Mouse (Mus musculus) heart, postnatal 0 days (tissue): ENCODE results near the gene Mecom. TPM values are rescaled to one million over a fixed set of nuclear protein-coding genes. Genes with fewer than 3 reads are reported as not detected.
"Not testable (repeated sequence)": the region's sequence is repeated elsewhere in the genome, so short reads cannot be mapped to it uniquely, and the experiment has no call there.

ENCODE experiments used
- ATAC-seq: fragments of 200-750 bp; cut with Nextera tagmentation; 2 replicates; pipeline ENCODE4 v1.8.0; 2017; ENCODE audit warnings: low read depth, moderate number of reproducible peaks, moderate library complexity; ENCODE audit not compliant: insufficient read depth
- DNase-seq: peaks from one replicate; pipeline ENCODE4 v3.0.0-alpha.2; 2016; ENCODE audit warnings: low spot score
- H3K27ac ChIP-seq: fragments of 300-500 bp; sonication (generic); 2 replicates; pipeline ENCODE4 v1.5.1; 2014; ENCODE audit warnings: low read depth, mild to moderate bottlenecking
- H3K27me3 ChIP-seq: fragments of 300-500 bp; sonication (generic); 2 replicates; pipeline ENCODE4 v1.6.1; 2014; ENCODE audit warnings: low read length, mixed read lengths; ENCODE audit not compliant: control insufficient read depth, insufficient read depth
- H3K36me3 ChIP-seq: fragments of 300-500 bp; sonication (generic); replicated peaks from 2 replicates; pipeline ENCODE4 v1.6.1; 2014; ENCODE audit warnings: low read length, mixed read lengths; ENCODE audit not compliant: control insufficient read depth, insufficient read depth
- H3K4me1 ChIP-seq: fragments of 300-500 bp; sonication (generic); 2 replicates; pipeline ENCODE4 v1.6.1; 2014; ENCODE audit warnings: antibody characterized with exemption; ENCODE audit not compliant: control insufficient read depth, insufficient read depth
- H3K4me2 ChIP-seq: fragments of 300-500 bp; sonication (generic); 2 replicates; pipeline ENCODE4 v1.6.1; 2014; ENCODE audit warnings: low read depth, mild to moderate bottlenecking, low read length, moderate library complexity
- H3K4me3 ChIP-seq: fragments of 300-500 bp; sonication (generic); 2 replicates; pipeline ENCODE4 v1.5.1; 2014; ENCODE audit warnings: low read depth, low read length
- H3K9ac ChIP-seq: fragments of 300-500 bp; sonication (generic); replicated peaks from 2 replicates; pipeline ENCODE4 v1.6.1; 2014; ENCODE audit warnings: low read depth, low read length, mixed read lengths
- H3K9me3 ChIP-seq: fragments of 300-500 bp; sonication (generic); replicated peaks from 2 replicates; pipeline ENCODE4 v1.6.1; 2016; ENCODE audit warnings: low read length; ENCODE audit not compliant: control insufficient read depth
- CTCF ChIP-seq: IDR thresholded peaks from 2 replicates; pipeline ENCODE4 v1.5.1; 2016; ENCODE audit warnings: antibody characterized with exemption, control low read depth, low read depth
- EP300 ChIP-seq: IDR thresholded peaks from 2 replicates; pipeline ENCODE4 v1.6.1; 2016; ENCODE audit warnings: antibody characterized with exemption, low read depth
- WGBS: fragments of 180-500 bp; shearing (Covaris S2); extraction: QIAGEN DNeasy Blood & Tissue Kit; methylation state at CpG from one replicate; pipeline ENCODE4 v1.1.7; 2014; 5-methylcytosine and 5-hydroxymethylcytosine counted together
- polyA plus RNA-seq: library from polyadenylated mRNA; unstranded; fragments of >200 nt; fragmentation: Nextera tagmentation; extraction: Ambion mirVana; gene quantifications from 2 replicates; pipeline ENCODE4 v1.2.1, GENCODE M21; 2015
- total RNA-seq: library from RNA; depleted of rRNA; stranded (reverse); fragments of >200 nt; gene quantifications from 2 replicates; pipeline ENCODE4 v1.2.3, GENCODE M21; 2014; ENCODE audit warnings: low replicate concordance

The Mecom gene
- total and polyA plus RNA-seq, 2 experiments from 2014 or later: 8.5 to 18.9 TPM

DNA sequence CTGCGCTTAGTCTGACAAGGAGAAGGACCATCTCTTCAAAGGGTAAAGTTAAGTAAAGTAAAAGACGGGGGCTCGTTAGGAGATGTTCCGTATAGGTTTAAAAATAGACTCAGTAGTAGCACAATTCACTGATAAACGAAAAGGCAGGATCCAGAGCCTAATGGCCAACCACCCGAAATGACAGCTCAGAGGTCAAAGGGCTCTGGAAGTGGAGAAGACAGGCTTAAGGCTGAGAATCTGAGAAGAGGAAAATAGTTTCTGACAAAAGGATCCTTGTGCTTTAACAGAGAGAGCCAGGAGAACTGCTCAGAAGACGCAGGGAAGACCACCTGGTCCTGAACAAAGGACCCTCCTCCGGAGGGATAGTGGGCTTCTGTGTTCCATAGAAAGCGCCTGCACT is 111.7 kb downstream of the Mecom start:
- no peak overlapping the region for H3K9ac ChIP-seq
- no peak overlapping the region for H3K27ac ChIP-seq
- H3K9me3 ChIP-seq: no peaks in the 10 kb centered on the region
- no peaks in the 10 kb centered on the region for H3K27me3 ChIP-seq
- H3K4me2 ChIP-seq: no peak overlapping the region
- H3K4me3 ChIP-seq: no peak overlapping the region
- no peaks in the 10 kb centered on the region for H3K36me3 ChIP-seq
- DNase-seq (no peak), ATAC-seq (no peak)
- no peaks in the 10 kb centered on the region for H3K4me1 ChIP-seq
- TF ChIP-seq EP300: no peak
- TF ChIP-seq CTCF: no peak
- WGBS: 49% methylated on average over 9 of the region's 9 CpGs

DNA sequence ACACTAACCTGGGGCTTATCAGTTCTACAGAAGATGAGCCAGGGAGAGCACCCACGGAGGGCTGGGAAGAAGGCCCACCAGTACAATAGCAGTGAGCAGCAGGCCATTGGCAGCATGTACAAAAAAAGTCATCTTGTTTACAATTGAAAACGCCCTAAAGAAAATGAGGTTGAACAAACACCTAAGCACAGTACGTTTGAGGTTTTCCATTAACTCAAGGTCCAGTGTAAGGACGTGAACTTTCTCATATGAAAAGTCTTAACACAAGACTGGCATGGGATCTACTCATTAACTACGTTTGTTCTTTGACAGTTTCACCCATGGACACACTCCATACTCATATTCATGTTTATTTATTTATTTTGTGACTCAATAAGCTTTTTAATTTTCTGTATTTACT is 118.9 kb downstream of the Mecom start:
- H3K4me3 ChIP-seq: no peak overlapping the region
- ATAC-seq (no peak), DNase-seq (no peak)
- no peak for TF ChIP-seq EP300
- no peak for TF ChIP-seq CTCF
- H3K4me2 ChIP-seq: no peak overlapping the region
- WGBS: 69% methylated on average over 5 of the region's 5 CpGs
- no peaks in the 10 kb centered on the region for H3K4me1 ChIP-seq
- H3K36me3 ChIP-seq: no peaks in the 10 kb centered on the region
- H3K27me3 ChIP-seq: no peaks in the 10 kb centered on the region
- H3K9me3 ChIP-seq: no peaks in the 10 kb centered on the region
- no peak overlapping the region for H3K9ac ChIP-seq
- H3K27ac ChIP-seq: no peak overlapping the region

- Histone ChIP-seq H3K4me1 (no peaks in the 10 kb centered on the region), H3K4me3 (no peak overlapping the region), H3K9ac (no peak overlapping the region), H3K4me2 (no peak overlapping the region), H3K27me3 (no peaks in the 10 kb centered on the region), H3K9me3 (no peaks in the 10 kb centered on the region), H3K36me3 (no peaks in the 10 kb centered on the region), H3K27ac (no peak overlapping the region)
- no peak for DNase-seq
- ATAC-seq: no peak
- WGBS: 87% methylated on average over 5 of the region's 5 CpGs
- TF ChIP-seq CTCF (no peak), EP300 (no peak)
These were observed 123.8 kb downstream of the Mecom start for GRCm38 (mm10) chr3:30424036-30424435.

- not testable (repeated sequence) for H3K4me2 ChIP-seq, H3K9me3 ChIP-seq, DNase-seq, H3K9ac ChIP-seq, H3K4me3 ChIP-seq, H3K36me3 ChIP-seq, H3K4me1 ChIP-seq, ATAC-seq, H3K27me3 ChIP-seq, H3K27ac ChIP-seq
- 85% methylated on average over 4 of the region's 4 CpGs for whole genome bisulfite sequencing
These were observed 125.9 kb downstream of the Mecom start for GRCm38 (mm10) chr3:30421948-30422347.

GRCm38 (mm10) chr3:30420899-30421298 is 126.9 kb downstream of the Mecom start:
- H3K9ac ChIP-seq: no peak overlapping the region
- ATAC-seq: no peak
- 86% methylated on average over 5 of the region's 5 CpGs for WGBS
- no peaks in the 10 kb centered on the region for H3K36me3 ChIP-seq
- H3K4me1 ChIP-seq: no peaks in the 10 kb centered on the region
- no peak for DNase-seq
- H3K4me2 ChIP-seq: no peak overlapping the region
- H3K9me3 ChIP-seq: no peaks in the 10 kb centered on the region
- no peaks in the 10 kb centered on the region for H3K27me3 ChIP-seq
- no peak overlapping the region for H3K4me3 ChIP-seq
- TF ChIP-seq CTCF (no peak), EP300 (no peak)
- H3K27ac ChIP-seq: no peak overlapping the region

- no peak for ATAC-seq
These were observed 133.6 kb downstream of the Mecom start for GRCm38 (mm10) chr3:30414173-30414572.

More at GRCm38 (mm10) chr3:30414173-30414572, 133.6 kb downstream of the Mecom start:
- Histone ChIP-seq H3K4me2 (no peak overlapping the region), H3K9ac (no peak overlapping the region), H3K36me3 (no peaks in the 10 kb centered on the region), H3K9me3 (no peaks in the 10 kb centered on the region), H3K27ac (no peak overlapping the region), H3K4me1 (no peaks in the 10 kb centered on the region), H3K27me3 (no peaks in the 10 kb centered on the region), H3K4me3 (no peak overlapping the region)
- DNase-seq: no peak
- no peak for TF ChIP-seq CTCF
- TF ChIP-seq EP300: no peak
- WGBS: 84% methylated on average over 6 of the region's 6 CpGs
